Mouse (Mus musculus): ENCODE data around the gene Cdhr1.
A peak's percentile ranks its signal among the peaks of the same experiment; 100 is the strongest.
"Not testable (repeated sequence)": the region's sequence is repeated elsewhere in the genome, so short reads cannot be mapped to it uniquely, and the experiment has no call there.

Cdhr1 gene

GRCm38 (mm10) chr14:37097956-37098530 is at the start of gene Cdhr1:
Gene Cdhr1 (minus strand): TSS chr14:37098347.
- DNase-seq (ENCODE audit: low spot score in 2 of 2), result peak in 1 of 2 experiments; percentile 14

GRCm38 (mm10) chr14:37139051-37139710 is 41.0 kb upstream of the Cdhr1 start:
- DNase-seq (ENCODE audit: low spot score in 2 of 2), result no peak

- DNase-seq (ENCODE audit: low spot score in 2 of 2), result not testable (repeated sequence)
These were observed 39.4 kb upstream of the Cdhr1 start for GRCm38 (mm10) chr14:37137596-37137995.

- DNase-seq (ENCODE audit: low spot score in 2 of 2), result no peak
These were observed 38.0 kb upstream of the Cdhr1 start for GRCm38 (mm10) chr14:37136110-37136509.

GRCm38 (mm10) chr14:37135671-37136070 is 37.5 kb upstream of the Cdhr1 start:
- DNase-seq (ENCODE audit: low spot score in 2 of 2), result no peak

- DNase-seq (ENCODE audit: low spot score in 2 of 2), result peak; percentile 98
These were observed 37.0 kb upstream of the Cdhr1 start, which contains the start of gene Ghitm for GRCm38 (mm10) chr14:37135127-37135593. Gene Ghitm (minus strand): TSS chr14:37135272.

GRCm38 (mm10) chr14:37134304-37135126 is 36.4 kb upstream of the Cdhr1 start:
- DNase-seq (ENCODE audit: low spot score in 2 of 2), result no peak

GRCm38 (mm10) chr14:37127652-37128051 is 29.5 kb upstream of the Cdhr1 start:
- peak in 1 of 2 experiments; percentile 37 for DNase-seq (ENCODE audit: low spot score in 2 of 2)

GRCm38 (mm10) chr14:37119233-37119632 is 21.1 kb upstream of the Cdhr1 start:
- DNase-seq (ENCODE audit: low spot score in 2 of 2), result no peak

- no peak for DNase-seq (ENCODE audit: low spot score in 2 of 2)
These were observed 15.8 kb upstream of the Cdhr1 start, which contains the start of gene 2610528A11Rik for GRCm38 (mm10) chr14:37113922-37114321. Gene 2610528A11Rik (minus strand): TSS chr14:37114022.

- no peak for DNase-seq (ENCODE audit: low spot score in 2 of 2)
These were observed 14.8 kb upstream of the Cdhr1 start for GRCm38 (mm10) chr14:37112931-37113330.

- no peak for DNase-seq (ENCODE audit: low spot score in 2 of 2)
These were observed 13.2 kb upstream of the Cdhr1 start for GRCm38 (mm10) chr14:37111371-37111770.

GRCm38 (mm10) chr14:37110456-37110855 is 12.3 kb upstream of the Cdhr1 start:
- no peak for DNase-seq (ENCODE audit: low spot score in 2 of 2)

- no peak for DNase-seq (ENCODE audit: low spot score in 2 of 2)
These were observed 11.8 kb upstream of the Cdhr1 start for GRCm38 (mm10) chr14:37109975-37110374.

GRCm38 (mm10) chr14:37109460-37109859 is 11.3 kb upstream of the Cdhr1 start:
- DNase-seq (ENCODE audit: low spot score in 2 of 2), result no peak

- peak in 1 of 2 experiments; percentile 19 for DNase-seq (ENCODE audit: low spot score in 2 of 2)
These were observed 7.7 kb upstream of the Cdhr1 start for GRCm38 (mm10) chr14:37105846-37106245.

GRCm38 (mm10) chr14:37104747-37105146 is 6.6 kb upstream of the Cdhr1 start:
- DNase-seq (ENCODE audit: low spot score in 2 of 2), result no peak

GRCm38 (mm10) chr14:37102484-37102883 is 4.3 kb upstream of the Cdhr1 start:
- DNase-seq (ENCODE audit: low spot score in 2 of 2), result no peak

GRCm38 (mm10) chr14:37101531-37101930 is 3.4 kb upstream of the Cdhr1 start:
- DNase-seq (ENCODE audit: low spot score in 2 of 2), result no peak

GRCm38 (mm10) chr14:37095556-37095955 is 2.6 kb downstream of the Cdhr1 start:
- no peak for DNase-seq (ENCODE audit: low spot score in 2 of 2)

- no peak for DNase-seq (ENCODE audit: low spot score in 2 of 2)
These were observed 3.7 kb downstream of the Cdhr1 start for GRCm38 (mm10) chr14:37094436-37094835.

GRCm38 (mm10) chr14:37083755-37084154 is 14.4 kb downstream of the Cdhr1 start:
- no peak for DNase-seq (ENCODE audit: low spot score in 2 of 2)
